Mouse (Mus musculus) kidney, postnatal 25 days (tissue): ENCODE data around the gene Il6ra.

Experiments used
- DNase-seq, 2 experiments: peaks; one replicate each; pipeline ENCODE4 v3.0.0; 2021; ENCODE audit warnings: mixed read lengths in 2 of 2

Gene Il6ra

DNA sequence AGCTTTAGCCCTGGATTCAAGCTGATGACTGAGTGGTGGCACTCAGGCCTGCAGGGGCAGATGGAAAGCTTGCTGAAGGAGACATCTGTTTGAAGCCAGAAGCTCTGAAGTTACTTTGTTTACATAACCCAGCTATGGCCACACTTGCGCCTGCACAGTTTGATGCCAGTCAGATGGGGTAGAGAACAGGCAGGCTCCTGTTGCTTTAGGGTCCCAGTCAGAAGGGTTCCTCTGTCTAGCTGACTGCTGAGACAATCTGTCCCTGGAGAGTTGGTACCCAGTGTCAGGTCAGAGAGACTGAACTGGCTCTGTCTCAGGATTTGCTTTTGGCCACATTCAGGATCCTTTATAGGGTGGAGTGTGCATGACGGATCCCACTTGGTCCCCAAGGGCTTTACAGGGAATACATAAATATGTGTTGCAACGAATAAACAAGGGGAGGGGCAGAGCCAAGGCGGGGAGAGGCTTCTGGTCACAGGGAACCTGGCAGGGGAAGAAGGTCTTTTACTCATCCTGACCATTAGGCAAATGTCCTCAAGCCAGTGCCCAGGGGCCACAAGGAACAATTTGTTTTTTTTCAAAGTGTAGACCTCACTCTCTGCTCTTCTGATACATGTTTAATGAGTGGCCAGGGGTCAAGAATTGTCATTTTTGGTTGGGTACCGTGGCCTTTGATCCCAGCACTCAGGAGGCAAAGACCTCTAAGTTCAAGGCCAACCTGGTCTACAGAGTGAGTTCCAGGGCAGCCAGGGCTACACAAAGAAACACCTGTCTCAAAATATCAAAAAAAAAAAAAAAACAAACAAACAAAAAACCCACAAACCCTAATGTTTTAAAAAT is 3.1 kb downstream of the Il6ra start:
- no peak for DNase-seq

DNA sequence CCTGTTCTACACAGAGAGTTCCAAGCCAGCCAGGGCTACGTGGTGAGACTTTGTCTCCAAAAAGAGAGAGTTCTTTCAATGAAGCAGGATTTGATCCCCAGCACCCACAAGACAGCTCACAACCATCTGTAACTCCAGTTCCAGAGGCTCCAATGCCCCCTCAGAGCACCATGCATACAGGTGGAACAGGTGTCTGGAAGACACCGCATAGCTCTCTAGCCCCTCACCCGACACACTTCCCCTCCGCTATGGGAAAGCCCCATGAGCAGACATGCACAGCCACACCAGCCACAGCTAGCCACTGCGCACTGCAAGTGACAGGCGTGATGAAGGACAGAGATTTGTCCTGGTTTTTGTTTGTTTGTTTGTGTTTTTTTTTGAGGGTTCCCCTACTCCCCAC is 4.2 kb downstream of the Il6ra start:
- DNase-seq: no peak

DNA sequence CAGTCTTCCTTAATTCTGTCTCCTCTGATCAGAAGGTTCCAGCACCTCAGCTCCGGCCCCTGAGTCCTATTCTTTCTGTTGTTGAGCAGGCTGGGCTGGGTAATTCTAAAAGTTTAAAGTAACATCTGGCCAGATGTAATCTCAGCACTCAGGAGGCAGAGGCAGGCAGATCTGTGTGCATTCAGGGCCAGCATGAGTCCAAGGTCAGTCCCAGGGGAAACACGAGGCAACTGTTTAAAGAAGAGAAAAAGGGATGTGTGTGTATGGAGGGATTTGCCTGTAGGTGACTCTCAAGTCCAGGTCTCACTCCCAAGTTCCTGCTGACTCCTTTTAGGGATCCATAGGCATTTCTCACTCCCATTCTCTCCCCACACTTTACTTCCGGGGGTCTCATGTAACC is 5.2 kb downstream of the Il6ra start:
- no peak for DNase-seq

DNA sequence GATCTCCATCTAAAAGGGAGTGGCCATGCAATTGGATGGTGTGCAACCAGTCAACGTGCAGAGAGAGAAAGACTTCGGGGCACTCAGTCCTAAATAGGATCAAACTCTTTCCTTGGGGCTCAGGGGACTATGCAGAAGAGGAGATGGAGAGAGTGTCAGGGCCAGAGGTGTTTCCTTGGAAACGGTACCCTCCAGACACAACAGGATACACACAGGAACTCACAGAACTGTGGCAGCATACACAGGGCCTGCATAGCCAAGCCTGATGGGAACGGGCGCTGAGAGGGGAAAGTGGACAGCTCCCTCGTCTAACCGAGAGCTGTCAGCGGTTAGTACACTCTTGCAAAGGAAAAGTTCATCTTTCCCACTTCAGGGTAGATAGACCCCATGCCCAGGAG is 13.5 kb downstream of the Il6ra start:
- no peak for DNase-seq

GRCm38 (mm10) chr3:89898870-89899510 is 14.0 kb downstream of the Il6ra start:
- peak; percentile 29 to 65 for DNase-seq

GRCm38 (mm10) chr3:89898011-89898410 is 15.0 kb downstream of the Il6ra start:
- no peak for DNase-seq

DNA sequence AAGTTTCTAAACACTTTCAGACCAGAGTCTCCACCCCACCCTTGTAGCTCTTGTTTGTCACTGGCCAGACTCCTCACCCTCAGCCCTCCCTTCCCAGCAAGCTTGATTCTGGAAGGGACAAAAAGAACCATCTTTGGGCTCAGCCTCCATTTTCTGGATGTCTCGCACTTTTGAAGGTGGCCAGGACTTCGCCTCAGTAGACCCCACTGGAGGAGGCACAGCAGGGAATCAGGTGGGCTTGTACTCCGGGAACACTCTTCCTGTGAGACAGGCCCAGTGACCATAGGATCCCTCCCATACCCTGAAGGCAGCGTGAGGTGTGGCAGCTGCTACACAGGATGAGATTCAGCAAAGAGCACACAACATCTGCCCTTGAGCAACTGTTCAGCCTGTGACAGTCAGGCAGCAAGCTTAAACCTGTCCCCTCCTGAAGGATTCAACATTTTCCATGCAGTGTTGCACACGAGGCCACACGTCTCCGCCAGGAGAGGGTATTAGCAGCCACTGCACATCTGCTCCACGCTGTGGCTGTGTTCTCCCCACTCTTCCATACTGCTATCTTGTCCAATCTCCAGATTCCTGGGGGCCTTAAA is 15.7 kb downstream of the Il6ra start:
- no peak for DNase-seq

DNA sequence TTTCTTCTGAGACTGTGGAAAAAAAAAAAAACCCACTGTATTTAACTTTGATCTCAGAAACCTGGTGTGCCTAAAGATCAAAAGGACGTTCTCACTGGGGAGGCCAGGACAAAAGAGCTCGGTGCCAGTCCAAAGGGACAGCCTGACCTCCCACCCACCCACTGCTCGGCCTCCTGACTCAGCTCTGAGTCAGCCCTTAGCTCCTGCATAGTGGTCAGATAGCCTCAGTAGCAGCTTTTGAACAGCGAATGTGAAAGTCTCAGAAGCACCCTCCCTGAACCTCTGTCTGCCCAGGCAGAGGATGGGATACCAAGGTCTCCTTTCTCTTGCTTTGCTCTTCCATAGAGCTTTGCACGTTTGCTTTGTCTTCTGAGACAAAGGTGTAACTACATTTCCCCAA is 16.4 kb downstream of the Il6ra start:
- no peak for DNase-seq

DNA sequence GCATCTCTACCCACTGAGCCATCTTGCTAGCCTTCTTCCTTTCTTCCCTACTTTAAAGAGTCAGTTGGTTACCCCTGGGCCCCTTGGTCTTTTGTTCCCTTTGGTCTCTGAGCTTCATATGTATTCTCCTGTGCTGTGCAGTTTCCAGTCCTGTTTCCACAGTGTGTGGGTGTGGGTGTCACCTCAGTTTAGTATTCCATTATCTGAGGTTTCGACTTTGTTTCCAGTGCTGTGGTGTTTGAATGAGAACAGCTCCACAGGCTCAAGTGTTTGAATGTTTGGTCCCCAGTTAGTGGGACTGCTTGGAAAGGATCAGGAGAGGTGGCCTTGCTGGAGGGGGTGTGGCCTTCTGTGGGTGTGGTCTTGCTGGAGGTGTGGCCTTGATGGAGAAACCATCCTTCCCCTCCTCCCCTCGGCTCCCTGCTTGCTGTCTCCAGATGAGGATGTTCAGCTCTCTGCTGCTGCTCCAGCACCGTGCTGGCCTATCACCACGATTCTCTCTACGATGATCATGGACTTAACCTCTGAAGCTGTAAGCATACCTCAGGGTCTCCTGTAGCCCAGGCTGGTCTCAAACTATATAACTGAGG is 20.4 kb downstream of the Il6ra start:
- DNase-seq: no peak

DNA sequence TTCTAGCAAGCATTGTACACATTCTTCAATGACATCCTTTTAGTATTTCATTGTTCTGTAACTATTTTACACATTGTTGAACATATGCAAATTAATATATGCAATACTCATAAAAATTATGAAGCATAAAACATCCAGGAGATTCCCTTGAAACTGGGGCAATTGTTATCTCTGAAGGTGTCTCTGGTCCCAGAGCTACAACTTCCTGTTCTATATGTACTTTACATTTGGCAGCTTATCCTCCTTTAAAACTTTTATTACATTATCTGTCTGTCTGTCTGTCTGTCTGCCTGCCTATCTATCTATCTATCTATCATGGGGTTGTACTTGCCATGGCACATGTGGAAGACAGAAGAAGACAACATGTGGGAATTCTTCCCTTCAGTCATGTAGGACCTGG is 21.3 kb downstream of the Il6ra start:
- no peak for DNase-seq

DNA sequence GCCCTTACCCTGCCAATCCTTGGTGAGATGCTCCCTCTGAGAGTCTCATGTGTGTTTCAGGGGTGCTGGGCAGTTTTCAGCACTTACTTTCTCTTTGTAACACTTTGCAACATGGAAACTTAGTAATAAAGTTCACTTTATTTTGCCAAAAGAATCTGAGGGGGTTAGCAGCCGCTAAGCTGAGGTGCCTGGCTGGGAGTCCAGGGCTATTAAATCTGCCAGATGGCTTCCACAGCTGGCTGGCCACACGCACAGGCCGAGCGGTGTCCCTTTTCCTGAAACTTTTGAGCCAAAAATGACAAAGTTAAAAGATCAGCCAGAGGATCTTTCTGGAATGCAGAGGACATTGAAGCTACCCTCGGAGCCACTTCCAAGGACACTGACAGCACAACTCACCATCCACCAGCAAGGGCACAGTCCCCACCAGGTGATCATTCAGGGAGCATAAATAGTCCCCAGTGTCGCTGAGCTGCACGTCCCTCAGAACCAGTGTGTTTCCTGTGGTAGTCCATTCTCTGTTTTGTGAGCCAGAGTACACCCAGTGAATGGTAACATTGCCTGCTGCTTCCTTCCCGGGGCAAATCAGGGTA is 23.1 kb downstream of the Il6ra start:
- no peak for DNase-seq

DNA sequence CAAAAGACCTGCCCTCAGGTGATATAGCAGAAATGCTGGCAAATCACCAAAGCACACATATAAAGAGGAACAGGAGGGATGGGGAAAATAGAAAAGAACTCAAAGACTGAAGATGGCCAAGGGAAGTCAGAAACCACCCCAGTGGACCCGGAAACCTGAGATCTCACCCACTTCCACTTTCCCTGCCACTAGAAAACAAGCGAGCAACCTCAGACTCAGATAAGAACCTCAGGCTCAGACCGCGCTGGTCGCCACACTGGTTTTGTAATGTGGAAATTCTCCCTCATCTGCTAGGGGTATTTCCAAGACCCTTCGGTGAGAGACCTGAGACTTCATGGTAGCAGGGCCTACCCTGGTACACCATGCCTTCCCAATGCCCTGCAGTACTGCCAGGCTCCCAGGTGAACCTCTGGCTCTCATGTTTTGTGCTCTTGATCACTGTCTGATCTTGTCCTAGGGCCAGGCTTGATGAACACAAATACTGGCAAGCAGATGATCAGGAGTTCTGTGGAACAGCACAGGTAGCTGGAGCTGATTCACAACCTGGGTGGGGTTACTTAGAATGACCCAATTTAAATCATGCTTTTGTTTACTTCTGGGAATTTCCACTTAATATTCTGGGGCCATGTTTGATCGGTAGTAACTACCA is 25.3 kb downstream of the Il6ra start:
- no peak for DNase-seq

DNA sequence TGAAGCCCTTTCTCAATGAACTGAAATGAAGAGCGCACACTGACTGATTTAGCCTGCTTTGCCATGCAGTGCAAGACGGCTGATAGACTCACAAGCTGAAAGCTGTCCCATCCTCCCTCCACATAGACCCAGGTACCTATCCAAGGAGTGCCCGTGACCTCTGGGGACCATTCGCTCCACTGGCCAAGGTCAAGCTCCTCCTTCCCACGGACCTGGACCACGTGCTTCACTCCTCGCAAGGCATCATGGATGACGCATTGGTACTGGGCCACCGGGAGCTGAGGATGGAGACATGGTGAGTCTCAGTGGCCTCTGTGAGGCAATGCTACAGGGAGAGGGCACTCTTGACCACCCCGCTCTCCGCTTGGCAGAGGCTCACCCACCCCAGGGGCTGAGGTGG is 27.2 kb downstream of the Il6ra start:
- DNase-seq: no peak

DNA sequence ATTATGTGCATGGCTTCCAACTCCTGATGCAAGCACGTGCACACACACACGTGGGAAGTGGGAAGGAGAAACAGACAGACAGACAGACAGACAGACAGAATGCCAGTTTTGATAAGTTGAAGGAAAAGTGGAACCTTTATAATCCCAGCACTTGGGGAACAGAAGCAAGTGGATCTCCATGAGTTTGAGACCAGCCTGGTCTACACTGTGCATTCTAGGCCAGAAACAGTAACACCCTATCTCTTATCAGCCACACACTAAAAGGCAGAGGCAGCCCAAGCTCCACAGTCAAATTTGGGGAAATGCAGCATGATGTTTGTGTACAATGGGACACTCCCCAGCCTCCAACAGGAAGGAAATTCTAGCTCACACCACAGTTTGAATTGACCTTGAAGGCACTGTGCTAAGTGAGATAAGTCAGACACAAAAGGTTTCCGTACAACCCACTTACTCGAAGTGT is 29.4 kb downstream of the Il6ra start:
- DNase-seq: no peak

GRCm38 (mm10) chr3:89882556-89883181 is 30.3 kb downstream of the Il6ra start:
- DNase-seq: no peak

- no peak for DNase-seq
Observed at GRCm38 (mm10) chr3:89880036-89880851, 32.8 kb downstream of the Il6ra start.

GRCm38 (mm10) chr3:89879326-89879725 is 33.7 kb downstream of the Il6ra start:
- DNase-seq: no peak

DNA sequence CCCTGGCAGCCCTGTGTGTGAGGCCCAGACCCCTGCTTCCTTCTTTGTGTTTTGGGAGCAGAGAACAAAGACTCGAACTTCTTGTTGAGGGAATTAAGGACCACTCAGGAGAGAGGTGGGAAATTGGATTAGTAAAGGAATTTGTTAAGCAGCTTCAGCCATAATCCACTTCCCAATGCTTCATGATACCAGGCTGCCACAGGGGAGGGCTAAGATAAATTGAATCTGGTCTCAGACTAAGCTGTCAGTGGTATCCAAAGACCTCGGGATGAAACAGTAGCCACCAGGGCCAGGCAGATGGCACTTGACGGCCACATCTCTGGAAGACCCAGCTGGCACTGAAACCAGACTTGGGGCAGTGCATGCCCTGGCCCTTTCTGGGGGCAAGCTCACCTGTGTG is 34.5 kb downstream of the Il6ra start:
- no peak for DNase-seq

DNA sequence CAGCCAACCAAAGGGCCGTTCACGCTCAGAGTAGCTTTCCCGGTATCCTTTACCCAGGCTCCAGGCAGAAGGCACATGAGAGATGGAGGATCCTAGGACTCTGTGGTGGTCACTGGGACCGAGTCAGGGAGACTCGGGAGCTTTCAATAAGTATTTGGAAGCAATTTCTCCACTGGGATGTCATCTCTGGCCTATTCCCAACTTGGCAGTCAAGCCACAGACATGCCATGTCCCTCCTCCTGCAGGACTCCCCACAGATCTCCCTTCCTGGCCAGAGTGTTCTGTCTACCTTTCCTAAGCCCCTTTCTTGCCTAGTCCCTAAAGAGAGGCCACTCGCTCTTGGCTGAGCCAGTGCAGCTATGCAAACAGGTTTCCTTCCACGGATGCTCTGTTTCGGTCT is 35.9 kb downstream of the Il6ra start:
- DNase-seq: no peak

GRCm38 (mm10) chr3:89876469-89876868 is 36.5 kb downstream of the Il6ra start:
- no peak for DNase-seq

- no peak for DNase-seq
Observed at GRCm38 (mm10) chr3:89875781-89876180, 37.2 kb downstream of the Il6ra start.
